ENCODE assay signal across 21 mouse cellular contexts in genomic region chr13:13498022-13498421, GRCm38 (mm10).
DNase-seq lines count a peak whose midpoint lies in the region; ATAC-seq and TF ChIP-seq lines count a peak whose summit lies in the region.
"Had no signal": no experiment of that assay in that cellular context is flagged by ENCODE, and none has a peak within 500 bp of the region (broad histone marks: within the 10 kb centered on the region; RNA-seq: fewer than 3 reads in every experiment).

No protein-coding gene starts in this region.

- H3K4me3 ChIP-seq in kidney, embryonic 15.5 days (replicated peaks) = no peak overlapping the region
- no peak overlapping the region for H3K4me3 ChIP-seq in kidney, postnatal 0 days (replicated peaks; ENCODE audit: low read depth, low read length)
- H3K4me3 ChIP-seq: embryonic facial prominence, embryonic 13.5 days; embryonic facial prominence, embryonic 15.5 days; erythroblast, embryonic 14.5 days; forebrain, embryonic 10.5 days; forebrain, embryonic 12.5 days had no signal

- H3K4me2 ChIP-seq in kidney, embryonic 15.5 days = no peak overlapping the region
- H3K4me2 ChIP-seq in kidney, postnatal 0 days (ENCODE audit: low read length) = no peak overlapping the region
- H3K4me2 ChIP-seq: embryonic facial prominence, embryonic 13.5 days; embryonic facial prominence, embryonic 15.5 days; forebrain, embryonic 12.5 days had no signal

- ATAC-seq in kidney, embryonic 15.5 days (replicated peaks; ENCODE audit: low FRiP score) = peak; percentile 40; the same call in 1 of the 2 replicates
- no peak for ATAC-seq in kidney, postnatal 0 days (replicated peaks; ENCODE audit: low FRiP score, low read depth)
- ATAC-seq: forebrain, embryonic 14.5 days; forebrain, embryonic 16.5 days had no signal

- TF ChIP-seq CTCF in kidney, postnatal 0 days (IDR thresholded peaks at IDR 0.05; ENCODE audit: low read depth) = no peak

- no peaks in the 10 kb centered on the region for H3K27me3 ChIP-seq in kidney, embryonic 15.5 days
- no peaks in the 10 kb centered on the region for H3K27me3 ChIP-seq in kidney, postnatal 0 days (ENCODE audit: insufficient read depth, low read length)
- H3K27me3 ChIP-seq: embryonic facial prominence, embryonic 13.5 days; embryonic facial prominence, embryonic 15.5 days; forebrain, embryonic 12.5 days had no signal

- H3K9ac ChIP-seq in kidney, embryonic 15.5 days = no peak overlapping the region
- no peak overlapping the region for H3K9ac ChIP-seq in kidney, postnatal 0 days (ENCODE audit: low read depth, low read length)
- H3K9ac ChIP-seq: embryonic facial prominence, embryonic 13.5 days; embryonic facial prominence, embryonic 15.5 days; forebrain, embryonic 12.5 days had no signal

- WGBS in kidney, embryonic 15.5 days = 23% methylated on average over 2 of the region's 2 CpGs
- 26% methylated on average over 2 of the region's 2 CpGs for WGBS in kidney, postnatal 0 days

- DNase-seq in kidney, postnatal 10 days = no peak
- DNase-seq in kidney, postnatal 0 days (ENCODE audit: low spot score) = peak; percentile 58
- no peak for DNase-seq in kidney, adult 11 months
- DNase-seq: adrenal gland, adult 2 months; adrenal gland, postnatal 10 days; adrenal gland, postnatal 25 days; cerebellum, adult 11 months; cerebellum, adult 18-20 months; cerebellum, adult 8-10 months; cerebellum, adult 9-11 months; cerebellum, postnatal 14 days; cerebellum, postnatal 36 days; embryo, embryonic 11 days had no signal

- H3K4me1 ChIP-seq in kidney, embryonic 15.5 days = peaks cover 4% of the 10 kb centered on the region; the same call in 1 of the 2 replicates
- H3K4me1 ChIP-seq in kidney, postnatal 0 days (replicated peaks; ENCODE audit: insufficient read depth, low read length) = 0 out of 2 replicates have a peak, but pooled peaks cover 3% of the 10 kb centered on the region
- H3K4me1 ChIP-seq: embryonic facial prominence, embryonic 13.5 days; embryonic facial prominence, embryonic 15.5 days; forebrain, embryonic 10.5 days; forebrain, embryonic 12.5 days had no signal

- peaks cover 49% of the 10 kb centered on the region for H3K36me3 ChIP-seq in kidney, embryonic 15.5 days
- 0 out of 2 replicates have a peak, but pooled peaks cover 4% of the 10 kb centered on the region for H3K36me3 ChIP-seq in kidney, postnatal 0 days (ENCODE audit: insufficient read depth, low read length)
- H3K36me3 ChIP-seq: forebrain, embryonic 12.5 days had no signal

- H3K27ac ChIP-seq in kidney, embryonic 15.5 days = no peak overlapping the region
- no peak overlapping the region for H3K27ac ChIP-seq in kidney, postnatal 0 days
- H3K27ac ChIP-seq: embryonic facial prominence, embryonic 13.5 days; embryonic facial prominence, embryonic 15.5 days; forebrain, embryonic 10.5 days; forebrain, embryonic 12.5 days had no signal

- no peaks in the 10 kb centered on the region for H3K9me3 ChIP-seq in kidney, embryonic 15.5 days (replicated peaks)
- H3K9me3 ChIP-seq in kidney, postnatal 0 days (replicated peaks; ENCODE audit: low read length) = no peaks in the 10 kb centered on the region
- H3K9me3 ChIP-seq: embryonic facial prominence, embryonic 13.5 days; embryonic facial prominence, embryonic 15.5 days; forebrain, embryonic 10.5 days; forebrain, embryonic 12.5 days had no signal
